Mouse (Mus musculus): ENCODE results near the gene Ntrk3. TPM values are rescaled to one million over a fixed set of nuclear protein-coding genes. Genes with fewer than 3 reads are reported as not detected.

The Ntrk3 gene
- polyA plus RNA-seq, 2 experiments, result 5.3 to 15.0 TPM

DNA sequence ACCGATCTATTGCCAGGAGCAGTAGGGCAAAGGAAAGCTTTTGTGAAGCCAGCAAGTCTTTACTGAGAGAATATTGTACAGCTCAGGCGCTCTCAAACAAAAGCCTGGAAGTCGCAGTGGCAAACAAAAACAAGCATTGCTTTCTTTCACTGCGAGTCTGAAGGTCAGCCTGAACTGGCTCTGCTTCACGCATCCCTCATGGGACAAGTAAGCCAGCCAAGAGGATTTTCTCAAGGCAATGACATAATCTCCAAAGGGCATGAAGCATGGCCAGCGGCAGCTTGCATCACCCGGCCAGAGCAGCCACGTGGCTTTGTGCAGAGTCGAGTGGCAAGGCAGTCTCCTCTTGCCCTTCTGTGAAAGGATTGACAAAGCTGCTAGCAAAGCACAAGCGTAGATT, 79.8 kb downstream of the Ntrk3 start:
- WGBS, result 78% methylated on average over 10 of the region's 10 CpGs
- Histone ChIP-seq H3K27me3 (ENCODE audit: control insufficient read depth, insufficient read depth, low read length) (no peaks in the 10 kb centered on the region), H3K9me3 (ENCODE audit: control insufficient read depth, low read length) (no peaks in the 10 kb centered on the region), H3K4me3 (replicated peaks; ENCODE audit: low read length) (no peak overlapping the region), H3K36me3 (ENCODE audit: control insufficient read depth, insufficient read depth, low read length) (no peaks in the 10 kb centered on the region), H3K4me2 (replicated peaks; ENCODE audit: low read depth, low read length, severe bottlenecking) (no peak overlapping the region), H3K4me1 (ENCODE audit: control insufficient read depth, insufficient read depth, low read length) (no peaks in the 10 kb centered on the region), H3K9ac (ENCODE audit: low read depth, low read length, severe bottlenecking) (no peak overlapping the region), H3K27ac (replicated peaks; ENCODE audit: low read depth, low read length) (no peak overlapping the region)
- ATAC-seq (ENCODE audit: low FRiP score, low read depth), result no peak
- TF ChIP-seq POLR2A (IDR thresholded peaks at IDR 0.05; ENCODE audit: borderline replicate concordance, extremely low read depth, insufficient read depth, insufficient read length), result no peak
- no peak for DNase-seq (ENCODE audit: low spot score)

GRCm38 (mm10) chr7:78656181-78656580, 81.6 kb downstream of the Ntrk3 start:
- TF ChIP-seq POLR2A (IDR thresholded peaks at IDR 0.05; ENCODE audit: borderline replicate concordance, extremely low read depth, insufficient read depth, insufficient read length), result no peak
- Histone ChIP-seq H3K36me3 (ENCODE audit: control insufficient read depth, insufficient read depth, low read length) (no peaks in the 10 kb centered on the region), H3K9me3 (ENCODE audit: control insufficient read depth, low read length) (no peaks in the 10 kb centered on the region), H3K9ac (ENCODE audit: low read depth, low read length, severe bottlenecking) (no peak overlapping the region), H3K27me3 (ENCODE audit: control insufficient read depth, insufficient read depth, low read length) (no peaks in the 10 kb centered on the region), H3K4me3 (replicated peaks; ENCODE audit: low read length) (no peak overlapping the region), H3K4me2 (replicated peaks; ENCODE audit: low read depth, low read length, severe bottlenecking) (no peak overlapping the region), H3K27ac (replicated peaks; ENCODE audit: low read depth, low read length) (no peak overlapping the region), H3K4me1 (ENCODE audit: control insufficient read depth, insufficient read depth, low read length) (no peaks in the 10 kb centered on the region)
- DNase-seq (ENCODE audit: low spot score) (no peak), ATAC-seq (ENCODE audit: low FRiP score, low read depth) (no peak)
- 77% methylated on average over 3 of the region's 3 CpGs for WGBS

DNA sequence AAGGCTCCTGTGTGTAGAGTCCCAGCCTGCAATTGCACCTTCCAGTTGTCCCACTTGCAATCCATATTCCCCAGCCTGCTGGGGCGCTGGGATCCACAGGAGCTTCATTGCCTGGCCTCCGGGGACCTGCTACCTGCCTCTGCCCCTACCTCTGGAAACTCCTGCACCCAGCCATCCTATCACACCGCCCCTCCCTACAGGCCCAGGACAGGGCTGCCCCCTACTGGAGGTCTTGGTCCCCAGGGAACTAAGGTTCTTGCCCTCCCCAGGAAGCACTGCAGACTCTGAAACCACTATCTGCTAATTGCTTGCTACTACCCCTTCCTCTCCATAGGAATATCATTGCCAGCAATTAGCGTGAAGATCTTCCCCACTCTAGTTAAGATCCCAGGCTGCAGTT, 84.1 kb downstream of the Ntrk3 start:
- H3K4me1 ChIP-seq (ENCODE audit: control insufficient read depth, insufficient read depth, low read length), result no peaks in the 10 kb centered on the region
- H3K9me3 ChIP-seq (ENCODE audit: control insufficient read depth, low read length), result no peaks in the 10 kb centered on the region
- ATAC-seq (ENCODE audit: low FRiP score, low read depth) (no peak), DNase-seq (ENCODE audit: low spot score) (no peak)
- no peak overlapping the region for H3K27ac ChIP-seq (replicated peaks; ENCODE audit: low read depth, low read length)
- H3K4me3 ChIP-seq (replicated peaks; ENCODE audit: low read length), result no peak overlapping the region
- no peak overlapping the region for H3K4me2 ChIP-seq (replicated peaks; ENCODE audit: low read depth, low read length, severe bottlenecking)
- WGBS, result 22% methylated on average over 4 of the region's 4 CpGs
- no peaks in the 10 kb centered on the region for H3K27me3 ChIP-seq (ENCODE audit: control insufficient read depth, insufficient read depth, low read length)
- no peak overlapping the region for H3K9ac ChIP-seq (ENCODE audit: low read depth, low read length, severe bottlenecking)
- TF ChIP-seq POLR2A (IDR thresholded peaks at IDR 0.05; ENCODE audit: borderline replicate concordance, extremely low read depth, insufficient read depth, insufficient read length), result no peak
- H3K36me3 ChIP-seq (ENCODE audit: control insufficient read depth, insufficient read depth, low read length), result no peaks in the 10 kb centered on the region

DNA sequence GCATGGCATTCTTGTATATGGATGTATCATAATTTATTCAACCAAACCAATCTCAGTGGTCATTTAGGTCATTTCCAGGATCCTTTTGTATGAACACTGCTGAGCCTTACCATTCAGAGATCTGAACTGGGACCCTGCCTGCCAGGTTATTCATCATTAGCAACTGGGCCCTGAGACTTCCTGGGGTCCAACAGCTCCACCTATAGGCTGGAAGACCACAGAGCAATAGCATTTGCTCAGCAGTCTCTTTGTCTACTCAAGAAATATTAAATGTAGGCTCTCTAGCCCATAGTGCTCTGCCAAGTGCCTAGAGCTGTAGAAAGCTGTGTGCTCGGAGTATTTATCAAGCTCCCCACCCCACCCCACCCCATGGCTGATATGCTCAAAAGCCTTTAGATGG, 85.5 kb downstream of the Ntrk3 start:
- Histone ChIP-seq H3K4me3 (replicated peaks; ENCODE audit: low read length) (no peak overlapping the region), H3K9me3 (ENCODE audit: control insufficient read depth, low read length) (no peaks in the 10 kb centered on the region), H3K36me3 (ENCODE audit: control insufficient read depth, insufficient read depth, low read length) (no peaks in the 10 kb centered on the region), H3K4me1 (ENCODE audit: control insufficient read depth, insufficient read depth, low read length) (no peaks in the 10 kb centered on the region), H3K27ac (replicated peaks; ENCODE audit: low read depth, low read length) (no peak overlapping the region), H3K9ac (ENCODE audit: low read depth, low read length, severe bottlenecking) (no peak overlapping the region), H3K4me2 (replicated peaks; ENCODE audit: low read depth, low read length, severe bottlenecking) (no peak overlapping the region), H3K27me3 (ENCODE audit: control insufficient read depth, insufficient read depth, low read length) (no peaks in the 10 kb centered on the region)
- ATAC-seq (ENCODE audit: low FRiP score, low read depth) (no peak), DNase-seq (ENCODE audit: low spot score) (no peak)
- WGBS, result 76% methylated on average over 1 of the region's 1 CpGs
- TF ChIP-seq POLR2A (IDR thresholded peaks at IDR 0.05; ENCODE audit: borderline replicate concordance, extremely low read depth, insufficient read depth, insufficient read length), result no peak

DNA sequence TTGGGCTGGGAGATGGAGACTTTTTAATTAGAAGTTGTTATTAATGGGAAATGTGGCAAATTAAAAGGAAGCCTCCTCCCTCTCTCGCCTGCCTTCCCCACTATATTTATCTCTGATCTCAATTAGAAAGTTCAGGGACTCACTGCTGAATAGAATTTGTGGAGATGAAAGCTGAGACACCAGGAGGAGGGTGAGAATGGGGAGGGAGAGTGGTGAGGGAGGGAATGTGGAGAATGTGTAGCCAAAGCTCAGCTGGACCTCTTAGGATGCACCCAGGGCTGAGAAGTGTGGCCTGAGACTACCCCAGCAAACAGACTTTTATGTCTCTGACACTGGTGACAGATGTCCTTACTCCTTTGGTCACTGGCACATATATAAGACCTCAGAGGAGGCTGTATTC, 86.3 kb downstream of the Ntrk3 start:
- Histone ChIP-seq H3K27me3 (ENCODE audit: control insufficient read depth, insufficient read depth, low read length) (no peaks in the 10 kb centered on the region), H3K4me2 (replicated peaks; ENCODE audit: low read depth, low read length, severe bottlenecking) (no peak overlapping the region), H3K27ac (replicated peaks; ENCODE audit: low read depth, low read length) (no peak overlapping the region), H3K9me3 (ENCODE audit: control insufficient read depth, low read length) (no peaks in the 10 kb centered on the region), H3K36me3 (ENCODE audit: control insufficient read depth, insufficient read depth, low read length) (no peaks in the 10 kb centered on the region), H3K4me1 (ENCODE audit: control insufficient read depth, insufficient read depth, low read length) (no peaks in the 10 kb centered on the region), H3K9ac (ENCODE audit: low read depth, low read length, severe bottlenecking) (no peak overlapping the region), H3K4me3 (replicated peaks; ENCODE audit: low read length) (no peak overlapping the region)
- ATAC-seq (ENCODE audit: low FRiP score, low read depth) (no peak), DNase-seq (ENCODE audit: low spot score) (no peak)
- TF ChIP-seq POLR2A (IDR thresholded peaks at IDR 0.05; ENCODE audit: borderline replicate concordance, extremely low read depth, insufficient read depth, insufficient read length), result no peak
- WGBS, result 55% methylated on average over 1 of the region's 1 CpGs

- H3K4me3 ChIP-seq (replicated peaks; ENCODE audit: low read length), result no peak overlapping the region
- no peaks in the 10 kb centered on the region for H3K36me3 ChIP-seq (ENCODE audit: control insufficient read depth, insufficient read depth, low read length)
- no peaks in the 10 kb centered on the region for H3K4me1 ChIP-seq (ENCODE audit: control insufficient read depth, insufficient read depth, low read length)
- H3K9me3 ChIP-seq (ENCODE audit: control insufficient read depth, low read length), result no peaks in the 10 kb centered on the region
- ATAC-seq (ENCODE audit: low FRiP score, low read depth) (no peak), DNase-seq (ENCODE audit: low spot score) (no peak)
- WGBS, result 55% methylated on average over 6 of the region's 6 CpGs
- H3K27ac ChIP-seq (replicated peaks; ENCODE audit: low read depth, low read length), result no peak overlapping the region
- no peak overlapping the region for H3K9ac ChIP-seq (ENCODE audit: low read depth, low read length, severe bottlenecking)
- no peak overlapping the region for H3K4me2 ChIP-seq (replicated peaks; ENCODE audit: low read depth, low read length, severe bottlenecking)
- H3K27me3 ChIP-seq (ENCODE audit: control insufficient read depth, insufficient read depth, low read length), result no peaks in the 10 kb centered on the region
- no peak for TF ChIP-seq POLR2A (IDR thresholded peaks at IDR 0.05; ENCODE audit: borderline replicate concordance, extremely low read depth, insufficient read depth, insufficient read length)
Measured at GRCm38 (mm10) chr7:78643667-78644066, 94.1 kb downstream of the Ntrk3 start.
